Mouse (Mus musculus) CD4-positive, CD25-positive, alpha-beta regulatory T cell, adult 2 months (primary cell): ENCODE results near the gene Cacna1g.
A peak's percentile ranks its signal among the peaks of the same experiment; 100 is the strongest.

Experiments
- DNase-seq: peaks from one replicate; pipeline ENCODE4 v3.0.0-alpha.2; 2012; ENCODE audit warnings: low read depth, low spot score

Gene Cacna1g

GRCm38 (mm10) chr11:94449239-94449638 is 24.8 kb downstream of the Cacna1g start:
- no peak for DNase-seq

- no peak for DNase-seq
These were observed 27.0 kb downstream of the Cacna1g start for GRCm38 (mm10) chr11:94447017-94447416.

- no peak for DNase-seq
These were observed 28.7 kb downstream of the Cacna1g start for GRCm38 (mm10) chr11:94445300-94445699.

GRCm38 (mm10) chr11:94444829-94445228 is 29.2 kb downstream of the Cacna1g start:
- DNase-seq, result no peak

GRCm38 (mm10) chr11:94441752-94442151 is 32.2 kb downstream of the Cacna1g start:
- DNase-seq, result no peak

- DNase-seq, result no peak
These were observed 32.9 kb downstream of the Cacna1g start for GRCm38 (mm10) chr11:94441122-94441521.

GRCm38 (mm10) chr11:94440421-94440820 is 33.6 kb downstream of the Cacna1g start:
- no peak for DNase-seq

- DNase-seq, result no peak
These were observed 44.9 kb downstream of the Cacna1g start for GRCm38 (mm10) chr11:94429011-94429651.

- no peak for DNase-seq
These were observed 45.7 kb downstream of the Cacna1g start for GRCm38 (mm10) chr11:94428091-94428835.

- no peak for DNase-seq
These were observed 48.3 kb downstream of the Cacna1g start for GRCm38 (mm10) chr11:94425656-94426055.

- DNase-seq, result no peak
These were observed 48.8 kb downstream of the Cacna1g start for GRCm38 (mm10) chr11:94425215-94425614.

GRCm38 (mm10) chr11:94424380-94424779 is 49.6 kb downstream of the Cacna1g start:
- no peak for DNase-seq

GRCm38 (mm10) chr11:94423855-94424254 is 50.1 kb downstream of the Cacna1g start:
- DNase-seq, result no peak

- DNase-seq, result no peak
These were observed 53.0 kb downstream of the Cacna1g start for GRCm38 (mm10) chr11:94420991-94421390.

GRCm38 (mm10) chr11:94420325-94420724 is 53.7 kb downstream of the Cacna1g start:
- DNase-seq, result no peak

GRCm38 (mm10) chr11:94419004-94419727 is 54.8 kb downstream of the Cacna1g start:
- no peak for DNase-seq

- DNase-seq, result no peak
These were observed 60.0 kb downstream of the Cacna1g start for GRCm38 (mm10) chr11:94414042-94414441.

- DNase-seq, result no peak
These were observed 60.5 kb downstream of the Cacna1g start for GRCm38 (mm10) chr11:94413516-94413915.

- no peak for DNase-seq
These were observed 61.0 kb downstream of the Cacna1g start for GRCm38 (mm10) chr11:94412998-94413469.

- no peak for DNase-seq
These were observed 61.4 kb downstream of the Cacna1g start for GRCm38 (mm10) chr11:94412562-94412961.

- peak; percentile 18 for DNase-seq
These were observed 66.1 kb downstream of the Cacna1g start for GRCm38 (mm10) chr11:94407803-94408321.

GRCm38 (mm10) chr11:94405348-94405747 is 68.7 kb downstream of the Cacna1g start:
- DNase-seq, result no peak
